Mouse (Mus musculus): ENCODE data around the gene Ppp1r2. TPM values are rescaled to one million over a fixed set of nuclear protein-coding genes. Genes with fewer than 3 reads are reported as not detected.

Ppp1r2 gene
- polyA plus RNA-seq, 1 experiment from 2014 or later, result 91.9 TPM

DNA sequence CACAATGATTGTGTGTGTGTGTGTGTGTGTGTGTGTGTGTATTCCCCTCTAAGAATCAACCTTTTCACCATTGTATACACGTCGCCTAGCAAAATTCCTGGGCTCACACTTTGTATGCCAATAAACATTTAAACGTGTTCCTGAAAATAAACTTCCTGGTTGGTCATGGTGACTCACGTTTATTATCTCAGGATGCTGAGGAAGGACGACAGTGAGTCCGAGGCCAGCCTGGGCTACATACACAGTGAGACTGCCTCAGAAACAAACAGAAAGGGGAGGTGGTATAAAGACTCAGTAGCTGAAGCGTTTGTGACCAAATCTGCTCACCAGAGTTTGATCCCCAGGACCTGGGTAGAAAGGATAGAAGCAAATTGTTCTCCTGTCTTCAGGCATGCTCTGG, 27.6 kb downstream of the Ppp1r2 start:
- H3K36me3 ChIP-seq (ENCODE audit: poor library complexity, severe bottlenecking), result 0 out of 2 replicates have a peak, but pooled peaks cover 11% of the 10 kb centered on the region
- H3K9me3 ChIP-seq (replicated peaks), result no peaks in the 10 kb centered on the region
- no peak overlapping the region for H3K4me2 ChIP-seq
- 88% methylated on average over 7 of the region's 7 CpGs for WGBS
- no peak overlapping the region for H3K27ac ChIP-seq
- no peaks in the 10 kb centered on the region for H3K4me1 ChIP-seq
- ATAC-seq, result no peak
- H3K4me3 ChIP-seq, result no peak overlapping the region
- no peak overlapping the region for H3K9ac ChIP-seq
- H3K27me3 ChIP-seq, result no peaks in the 10 kb centered on the region

DNA sequence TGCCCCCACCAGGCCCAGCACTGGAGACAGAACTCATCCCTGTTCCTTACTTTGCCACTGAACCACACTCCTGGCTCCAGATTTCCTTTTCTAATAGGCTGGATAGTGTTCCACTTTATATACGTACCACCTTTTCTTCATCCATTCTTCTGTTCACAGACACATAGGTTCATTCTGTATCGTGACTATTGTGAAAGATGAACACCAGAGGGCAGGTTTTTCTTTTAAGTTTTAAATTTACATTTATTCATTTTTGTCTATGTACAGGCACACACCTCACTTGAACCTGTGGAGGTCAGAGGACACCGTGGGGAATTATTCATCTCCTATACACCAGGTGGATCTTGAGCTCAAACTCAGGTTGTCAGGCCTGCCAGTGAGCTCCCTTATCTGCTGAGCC, 31.0 kb downstream of the Ppp1r2 start:
- no peak for ATAC-seq
- Histone ChIP-seq H3K4me2 (no peak overlapping the region), H3K4me3 (no peak overlapping the region), H3K27me3 (no peaks in the 10 kb centered on the region), H3K27ac (no peak overlapping the region), H3K9ac (no peak overlapping the region), H3K9me3 (replicated peaks) (no peaks in the 10 kb centered on the region), H3K4me1 (no peaks in the 10 kb centered on the region), H3K36me3 (ENCODE audit: poor library complexity, severe bottlenecking) (no peaks in the 10 kb centered on the region)
- WGBS, result 84% methylated on average over 3 of the region's 3 CpGs

DNA sequence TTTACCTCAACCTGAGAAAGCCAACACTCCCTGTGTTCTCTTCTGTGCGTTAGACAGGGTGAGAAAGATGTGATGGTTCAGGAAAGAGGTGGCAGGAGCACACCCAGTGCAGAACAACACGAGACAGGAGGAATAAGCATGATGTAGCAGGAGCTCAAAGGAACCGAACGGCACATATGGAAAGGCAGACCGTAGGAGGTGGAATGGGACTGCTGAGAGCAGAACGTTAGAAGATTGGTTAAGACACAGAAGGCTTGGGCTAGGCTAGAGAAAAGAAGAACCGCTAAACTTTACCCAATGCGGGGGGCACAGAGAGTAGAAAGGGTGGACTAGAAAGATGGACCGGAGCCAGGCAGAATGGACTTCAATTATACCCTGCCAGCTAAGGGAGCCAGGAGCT, 33.6 kb downstream of the Ppp1r2 start:
- Histone ChIP-seq H3K9me3 (replicated peaks) (no peaks in the 10 kb centered on the region), H3K27ac (no peak overlapping the region), H3K4me3 (no peak overlapping the region), H3K4me2 (no peak overlapping the region), H3K9ac (no peak overlapping the region), H3K4me1 (no peaks in the 10 kb centered on the region), H3K36me3 (ENCODE audit: poor library complexity, severe bottlenecking) (no peaks in the 10 kb centered on the region), H3K27me3 (no peaks in the 10 kb centered on the region)
- 86% methylated on average over 9 of the region's 9 CpGs for WGBS
- ATAC-seq, result no peak

DNA sequence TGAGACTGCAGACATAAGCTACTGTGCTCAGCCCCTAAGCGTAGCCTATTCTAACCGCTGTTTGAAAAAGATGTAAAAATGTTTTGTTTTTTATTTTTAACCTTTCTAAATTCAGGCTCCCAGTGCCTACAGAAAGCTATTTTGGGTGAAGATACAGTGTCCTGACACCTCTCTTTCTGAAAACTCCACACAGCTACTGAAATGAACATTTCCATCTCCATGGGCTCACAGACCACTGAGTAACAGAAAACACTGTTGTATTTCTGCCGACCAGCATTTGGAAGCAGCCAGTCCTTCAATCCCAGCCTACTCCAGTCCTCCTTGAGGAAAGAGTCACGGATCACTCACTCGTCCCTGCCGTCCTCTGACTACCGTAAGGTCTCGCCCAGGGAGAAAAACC, 34.5 kb downstream of the Ppp1r2 start:
- H3K4me3 ChIP-seq, result no peak overlapping the region
- H3K36me3 ChIP-seq (ENCODE audit: poor library complexity, severe bottlenecking), result no peaks in the 10 kb centered on the region
- no peak overlapping the region for H3K4me2 ChIP-seq
- no peak for ATAC-seq
- H3K27me3 ChIP-seq, result no peaks in the 10 kb centered on the region
- H3K27ac ChIP-seq, result no peak overlapping the region
- no peak overlapping the region for H3K9ac ChIP-seq
- H3K9me3 ChIP-seq (replicated peaks), result no peaks in the 10 kb centered on the region
- no peaks in the 10 kb centered on the region for H3K4me1 ChIP-seq
- WGBS, result 95% methylated on average over 8 of the region's 8 CpGs

DNA sequence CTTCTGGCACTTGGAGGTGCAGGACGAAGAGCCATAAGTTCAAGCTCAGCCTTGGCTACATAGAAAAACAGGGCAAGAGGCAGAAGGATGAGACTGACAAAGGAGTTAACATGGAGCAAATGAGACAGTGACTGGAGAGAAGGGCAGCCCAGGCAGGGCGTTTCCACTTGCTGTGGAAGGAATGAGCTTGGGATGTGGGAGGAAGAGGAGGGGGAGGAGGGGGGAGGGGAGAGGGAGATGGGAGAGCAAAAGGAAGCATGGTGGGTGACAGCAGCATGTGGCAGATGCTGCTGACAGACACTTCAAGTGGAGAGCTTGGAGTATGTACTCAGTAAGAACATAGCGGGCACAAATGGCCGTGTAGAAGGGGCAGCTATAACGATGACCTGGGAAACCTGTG, 36.8 kb downstream of the Ppp1r2 start:
- no peaks in the 10 kb centered on the region for H3K9me3 ChIP-seq (replicated peaks)
- no peaks in the 10 kb centered on the region for H3K27me3 ChIP-seq
- H3K27ac ChIP-seq, result no peak overlapping the region
- H3K4me2 ChIP-seq, result no peak overlapping the region
- no peaks in the 10 kb centered on the region for H3K36me3 ChIP-seq (ENCODE audit: poor library complexity, severe bottlenecking)
- H3K4me1 ChIP-seq, result peaks cover 11% of the 10 kb centered on the region
- WGBS, result 84% methylated on average over 5 of the region's 5 CpGs
- H3K4me3 ChIP-seq, result no peak overlapping the region
- no peak for ATAC-seq
- H3K9ac ChIP-seq, result no peak overlapping the region

DNA sequence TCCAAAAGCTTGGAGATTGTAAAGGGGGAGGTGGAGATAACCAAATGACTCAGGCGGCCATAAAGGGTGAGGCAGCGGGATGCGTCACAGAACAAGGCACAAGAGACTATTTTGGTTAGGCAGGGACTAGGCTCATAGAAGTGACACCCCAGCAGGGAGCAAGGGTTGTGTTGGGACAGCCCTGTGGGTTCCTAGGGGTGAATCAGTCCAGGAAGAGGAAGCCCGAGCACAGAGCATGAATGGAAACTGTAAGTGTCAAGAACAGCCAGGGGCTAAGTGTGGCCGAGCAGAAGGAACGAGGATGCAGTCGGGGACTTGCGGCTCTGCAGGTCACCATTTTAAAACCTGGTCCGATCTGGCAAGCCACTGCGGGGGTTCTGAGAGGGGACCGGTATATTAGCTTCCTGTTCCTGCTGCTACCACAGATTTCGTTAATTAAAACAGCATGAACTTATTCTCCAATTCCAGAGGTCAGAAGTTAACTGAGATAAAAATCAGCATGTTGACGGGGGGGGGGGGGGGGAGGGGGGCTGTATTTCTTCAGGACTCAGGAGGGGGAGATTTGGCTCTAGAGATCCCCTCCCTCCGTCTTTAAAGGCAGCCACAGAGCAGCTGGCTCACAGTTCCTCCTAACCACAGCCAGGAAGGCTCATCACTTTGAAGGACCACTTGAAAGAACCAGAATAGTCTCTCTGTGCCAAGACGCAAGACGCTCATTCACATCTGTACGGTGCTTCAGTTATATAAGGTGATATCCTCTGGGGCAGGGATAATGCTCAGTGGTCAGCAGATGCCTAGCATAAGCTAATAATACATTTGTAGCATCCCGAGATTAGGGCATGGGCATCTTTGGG, 39.4 kb downstream of the Ppp1r2 start:
- H3K4me3 ChIP-seq, result no peak overlapping the region
- WGBS, result 39% methylated on average over 17 of the region's 18 CpGs
- H3K9ac ChIP-seq, result no peak overlapping the region
- 0 out of 2 replicates have a peak overlapping the region, but pooled peaks have one; percentile 5 for H3K4me2 ChIP-seq
- no peaks in the 10 kb centered on the region for H3K36me3 ChIP-seq (ENCODE audit: poor library complexity, severe bottlenecking)
- H3K27ac ChIP-seq, result no peak overlapping the region
- no peaks in the 10 kb centered on the region for H3K27me3 ChIP-seq
- ATAC-seq, result no peak
- H3K4me1 ChIP-seq, result peaks cover 14% of the 10 kb centered on the region
- no peaks in the 10 kb centered on the region for H3K9me3 ChIP-seq (replicated peaks)

DNA sequence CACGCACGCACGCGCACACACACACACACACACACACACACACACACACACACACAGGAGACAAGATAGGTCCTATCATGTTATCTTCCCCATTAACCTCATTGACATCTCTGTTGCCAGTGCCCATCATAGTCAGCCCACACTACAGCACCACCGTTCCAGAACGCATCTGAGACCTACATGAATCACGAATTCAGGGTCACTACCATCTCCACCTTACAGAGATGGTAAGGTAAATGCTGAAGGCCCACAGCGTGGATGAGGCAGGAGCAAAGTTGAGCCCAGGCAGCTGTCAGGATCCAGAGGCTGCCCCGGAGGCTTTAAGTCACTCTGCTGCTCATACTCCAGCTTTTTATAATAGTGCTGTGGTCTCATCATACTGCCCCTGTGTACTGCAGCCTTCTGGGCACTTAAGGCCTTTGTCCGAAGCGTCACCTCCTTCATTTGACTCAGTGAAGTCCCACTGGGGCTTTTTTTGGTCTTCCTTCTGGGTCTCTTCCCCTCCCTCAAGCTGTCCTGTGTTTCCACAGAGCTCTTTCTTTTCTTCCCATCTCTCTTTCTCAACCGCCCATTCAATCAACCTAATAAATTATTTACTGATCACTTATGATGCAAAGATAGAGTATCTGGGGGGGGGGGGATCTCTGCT, 40.1 kb downstream of the Ppp1r2 start:
- 82% methylated on average over 12 of the region's 12 CpGs for WGBS
- H3K4me3 ChIP-seq, result no peak overlapping the region
- ATAC-seq, result no peak
- H3K4me1 ChIP-seq, result peaks cover 14% of the 10 kb centered on the region
- no peak overlapping the region for H3K9ac ChIP-seq
- no peak overlapping the region for H3K4me2 ChIP-seq
- no peaks in the 10 kb centered on the region for H3K27me3 ChIP-seq
- no peak overlapping the region for H3K27ac ChIP-seq
- H3K9me3 ChIP-seq (replicated peaks), result no peaks in the 10 kb centered on the region
- no peaks in the 10 kb centered on the region for H3K36me3 ChIP-seq (ENCODE audit: poor library complexity, severe bottlenecking)

DNA sequence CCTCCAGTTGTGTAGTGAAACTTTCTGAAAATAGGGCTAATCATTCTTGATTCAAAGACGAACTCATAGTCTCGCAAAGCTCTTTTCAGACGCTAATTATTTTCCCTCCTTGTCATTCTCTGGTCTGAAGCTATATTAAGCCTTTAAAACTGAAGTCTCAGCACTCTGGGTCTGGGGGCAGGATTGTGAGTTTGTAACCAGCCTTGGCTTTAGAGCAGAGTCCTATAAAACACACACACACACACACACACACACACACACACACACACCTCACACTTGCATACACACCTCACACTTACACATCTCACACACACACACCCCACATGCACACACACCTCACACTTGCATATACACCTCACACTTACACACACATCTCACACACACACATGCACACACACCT, 40.7 kb downstream of the Ppp1r2 start:
- Histone ChIP-seq H3K9ac (no peak overlapping the region), H3K36me3 (ENCODE audit: poor library complexity, severe bottlenecking) (no peaks in the 10 kb centered on the region), H3K9me3 (replicated peaks) (no peaks in the 10 kb centered on the region), H3K27ac (no peak overlapping the region), H3K4me3 (no peak overlapping the region), H3K27me3 (no peaks in the 10 kb centered on the region), H3K4me2 (peak overlapping the region; percentile 37), H3K4me1 (peaks cover 14% of the 10 kb centered on the region)
- WGBS, result 15% methylated on average over 3 of the region's 3 CpGs
- ATAC-seq, result no peak

DNA sequence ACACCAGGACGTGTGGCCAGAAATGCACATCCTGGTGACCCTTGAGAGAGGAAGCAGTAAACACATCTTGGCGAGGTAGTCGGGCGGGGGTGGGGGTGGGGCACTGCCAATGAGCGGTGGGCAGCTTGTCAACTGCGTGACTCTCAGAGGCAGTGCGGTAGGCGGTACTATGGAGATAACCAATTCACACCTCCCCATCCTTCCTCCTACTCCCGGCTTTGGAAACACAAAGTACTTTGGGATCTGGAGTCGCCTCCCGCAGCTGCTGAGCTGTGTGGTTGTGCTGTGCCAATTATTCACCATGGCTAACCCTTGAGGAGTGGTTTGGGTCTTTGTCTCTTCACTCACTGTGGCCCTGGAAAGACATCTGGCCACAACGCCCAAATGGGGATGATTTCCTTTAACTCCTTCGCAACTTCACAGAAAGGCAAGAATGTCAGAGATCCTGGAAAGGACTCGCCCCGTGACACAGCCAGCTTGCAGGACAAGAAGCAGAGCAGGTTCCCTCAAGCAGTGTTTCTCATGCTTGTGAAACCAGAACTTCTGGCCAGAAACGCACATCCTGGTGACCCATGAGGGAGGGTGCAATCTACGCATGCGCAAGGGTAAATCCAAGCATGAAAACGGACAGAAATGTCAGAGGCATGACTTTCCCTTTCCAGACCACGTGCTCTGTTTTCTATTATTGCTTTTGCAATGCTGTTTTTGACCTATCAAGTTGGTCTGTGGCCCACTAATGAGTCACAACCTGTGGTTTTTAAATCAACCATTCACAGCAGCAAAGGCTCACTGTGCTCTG, 41.3 kb downstream of the Ppp1r2 start:
- Histone ChIP-seq H3K4me2 (peak overlapping the region; percentile 37), H3K4me3 (no peak overlapping the region), H3K4me1 (peaks cover 14% of the 10 kb centered on the region), H3K9ac (no peak overlapping the region), H3K27ac (no peak overlapping the region), H3K36me3 (ENCODE audit: poor library complexity, severe bottlenecking) (no peaks in the 10 kb centered on the region), H3K9me3 (replicated peaks) (no peaks in the 10 kb centered on the region), H3K27me3 (no peaks in the 10 kb centered on the region)
- WGBS, result 32% methylated on average over 20 of the region's 20 CpGs
- ATAC-seq, result no peak

DNA sequence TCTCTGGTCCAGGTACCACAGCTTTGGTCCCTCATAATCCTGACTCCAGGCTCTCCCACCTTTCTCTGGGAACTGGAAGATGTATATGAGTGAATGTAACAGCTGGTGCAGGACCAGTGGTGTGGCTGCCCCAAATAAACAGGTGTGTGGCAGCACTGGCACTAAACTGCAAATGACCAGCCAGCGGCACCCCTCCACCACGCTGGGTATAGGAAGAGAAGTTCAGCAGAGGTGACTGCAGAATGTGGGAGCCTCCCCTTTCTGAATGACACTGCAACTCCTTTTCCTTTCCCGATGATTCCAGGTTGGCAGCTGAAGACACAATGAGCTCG, 41.9 kb downstream of the Ppp1r2 start:
- H3K4me3 ChIP-seq, result no peak overlapping the region
- peaks cover 14% of the 10 kb centered on the region for H3K4me1 ChIP-seq
- H3K27ac ChIP-seq, result no peak overlapping the region
- ATAC-seq, result no peak
- H3K9ac ChIP-seq, result no peak overlapping the region
- H3K9me3 ChIP-seq (replicated peaks), result no peaks in the 10 kb centered on the region
- 57% methylated on average over 4 of the region's 4 CpGs for WGBS
- no peaks in the 10 kb centered on the region for H3K36me3 ChIP-seq (ENCODE audit: poor library complexity, severe bottlenecking)
- H3K4me2 ChIP-seq, result peak overlapping the region; percentile 37; the same call in 1 of the 2 replicates
- H3K27me3 ChIP-seq, result no peaks in the 10 kb centered on the region

DNA sequence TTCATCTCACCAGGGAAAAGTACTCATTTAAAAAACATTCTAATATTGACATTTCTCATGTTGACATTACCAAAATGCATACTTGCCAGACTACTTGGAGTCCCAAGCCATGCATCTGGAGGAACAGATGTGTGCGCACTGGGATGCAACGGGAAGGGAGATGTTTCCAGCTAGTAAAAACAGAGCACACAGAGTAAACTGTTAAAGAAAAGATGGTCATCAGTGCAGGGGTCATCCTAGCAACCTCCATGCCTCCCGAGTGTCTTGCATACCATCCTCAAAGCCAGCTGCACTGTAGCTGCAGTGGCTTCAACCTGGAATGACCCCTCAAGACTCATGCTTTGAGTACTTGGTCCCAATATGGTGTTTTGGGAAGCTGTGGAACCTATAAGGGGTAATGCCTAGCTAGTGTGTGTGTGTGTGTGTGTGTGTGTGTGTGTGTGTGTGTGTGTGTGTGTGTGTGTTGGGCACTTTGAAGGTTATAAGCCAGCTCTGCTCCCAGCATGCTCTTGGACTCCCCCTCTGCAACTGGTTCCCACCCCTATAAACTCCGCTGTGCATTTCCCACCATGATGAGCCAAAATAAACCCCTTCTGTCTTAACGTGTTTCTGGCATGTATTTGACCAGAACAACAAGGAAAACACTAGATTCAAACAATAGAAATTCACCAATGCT, 42.4 kb downstream of the Ppp1r2 start:
- Histone ChIP-seq H3K4me2 (no peak overlapping the region), H3K4me1 (peaks cover 14% of the 10 kb centered on the region), H3K9me3 (replicated peaks) (no peaks in the 10 kb centered on the region), H3K9ac (no peak overlapping the region), H3K27me3 (no peaks in the 10 kb centered on the region), H3K4me3 (no peak overlapping the region), H3K27ac (no peak overlapping the region), H3K36me3 (ENCODE audit: poor library complexity, severe bottlenecking) (no peaks in the 10 kb centered on the region)
- WGBS, result 86% methylated on average over 5 of the region's 5 CpGs
- ATAC-seq, result no peak

DNA sequence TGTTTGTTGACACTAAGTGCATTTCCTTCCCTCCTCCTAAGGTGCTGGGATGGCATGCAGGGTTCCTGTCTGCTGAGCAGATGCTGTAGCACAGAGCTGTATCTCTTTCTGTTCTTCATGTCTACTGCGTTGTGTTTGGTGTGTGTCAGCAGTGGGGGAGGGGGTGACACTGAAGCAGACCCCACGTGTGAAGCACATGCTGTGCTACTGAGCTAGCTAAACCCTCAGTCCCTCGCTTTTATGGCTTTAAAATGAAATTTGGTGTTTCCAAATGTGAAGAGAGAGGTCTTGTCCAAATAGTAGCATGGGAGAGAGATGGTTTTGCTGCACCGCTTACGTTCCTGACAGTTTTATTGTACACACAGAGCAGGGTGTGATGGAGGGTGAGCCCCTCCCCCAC, 43.5 kb downstream of the Ppp1r2 start:
- WGBS, result 80% methylated on average over 5 of the region's 5 CpGs
- no peak overlapping the region for H3K27ac ChIP-seq
- H3K4me2 ChIP-seq, result no peak overlapping the region
- peaks cover 14% of the 10 kb centered on the region for H3K4me1 ChIP-seq
- no peaks in the 10 kb centered on the region for H3K36me3 ChIP-seq (ENCODE audit: poor library complexity, severe bottlenecking)
- no peaks in the 10 kb centered on the region for H3K9me3 ChIP-seq (replicated peaks)
- H3K27me3 ChIP-seq, result no peaks in the 10 kb centered on the region
- H3K4me3 ChIP-seq, result no peak overlapping the region
- no peak for ATAC-seq
- H3K9ac ChIP-seq, result no peak overlapping the region
